Mouse (Mus musculus): ENCODE data around the gene Sbf2.
A peak's percentile ranks its signal among the peaks of the same experiment; 100 is the strongest.

Sbf2 gene

DNA sequence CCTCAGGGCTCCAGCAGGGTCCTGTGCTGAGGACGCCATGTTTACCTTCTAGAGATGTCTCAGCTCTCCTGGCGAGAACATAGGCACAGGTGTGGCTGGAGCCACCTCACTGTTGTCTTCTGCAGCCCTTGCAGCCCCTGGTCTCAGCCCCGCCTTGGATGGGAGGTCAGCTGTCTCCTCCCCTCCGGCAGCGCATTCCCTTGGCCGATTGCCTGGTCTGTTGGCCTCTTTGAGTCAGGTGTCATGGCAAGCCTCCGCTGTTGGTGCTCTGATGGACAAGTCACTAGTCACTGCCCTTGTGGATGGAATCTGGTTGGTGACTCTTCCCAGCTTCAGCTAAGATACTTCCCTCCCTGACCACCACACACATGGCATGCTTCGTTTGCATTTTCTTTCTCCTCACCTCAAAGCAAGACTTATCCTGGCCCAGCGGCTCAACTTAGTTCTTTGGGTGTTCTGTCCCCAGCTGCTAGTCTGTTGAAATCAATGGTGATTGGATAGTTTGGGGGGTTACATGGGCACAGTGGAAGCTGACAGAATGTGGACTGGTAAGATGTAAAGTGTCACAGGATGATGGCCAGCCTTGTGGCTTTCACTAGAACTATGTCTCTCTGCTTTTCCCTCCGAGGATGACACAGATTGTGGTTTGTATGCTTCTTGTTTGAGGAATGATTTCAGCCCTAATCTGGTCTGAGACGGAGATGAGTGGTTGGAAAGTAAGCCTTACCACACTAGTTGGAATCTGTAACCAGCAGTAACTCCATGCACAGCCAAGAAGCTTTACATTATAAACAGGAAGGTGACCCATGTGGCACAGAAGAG lies 333.1 kb downstream of the Sbf2 start:
- DNase-seq (ENCODE audit: low spot score in 2 of 2) = no peak

- no peak for DNase-seq (ENCODE audit: low spot score in 2 of 2)
These were observed 335.5 kb downstream of the Sbf2 start for GRCm38 (mm10) chr7:110279183-110279582.

DNA sequence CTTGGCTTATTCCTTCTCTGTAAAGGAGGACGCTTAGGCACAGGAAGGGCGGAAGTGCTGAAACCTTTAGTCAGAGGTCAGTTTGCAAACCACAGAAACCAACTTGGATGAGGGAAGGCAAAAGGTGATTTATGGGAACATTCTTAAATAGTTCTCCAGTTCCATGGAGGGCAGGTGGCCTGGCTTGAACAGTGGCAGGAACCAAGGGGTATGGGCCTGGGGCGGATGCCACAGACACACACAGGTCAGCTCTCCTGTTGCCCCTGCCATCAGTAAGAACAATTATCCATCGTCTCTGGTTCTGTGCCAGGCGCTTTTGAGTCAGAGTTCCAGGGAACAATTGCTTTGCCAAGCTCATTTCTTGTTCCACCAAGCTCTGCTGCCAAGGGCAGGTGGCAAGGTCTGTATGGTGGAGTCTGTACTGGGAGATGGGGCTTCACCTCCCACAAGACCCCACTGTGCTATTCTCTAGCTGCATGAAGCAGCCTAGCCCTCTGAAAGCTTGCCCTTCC lies 336.9 kb downstream of the Sbf2 start:
- DNase-seq (ENCODE audit: low spot score in 2 of 2) = no peak

DNA sequence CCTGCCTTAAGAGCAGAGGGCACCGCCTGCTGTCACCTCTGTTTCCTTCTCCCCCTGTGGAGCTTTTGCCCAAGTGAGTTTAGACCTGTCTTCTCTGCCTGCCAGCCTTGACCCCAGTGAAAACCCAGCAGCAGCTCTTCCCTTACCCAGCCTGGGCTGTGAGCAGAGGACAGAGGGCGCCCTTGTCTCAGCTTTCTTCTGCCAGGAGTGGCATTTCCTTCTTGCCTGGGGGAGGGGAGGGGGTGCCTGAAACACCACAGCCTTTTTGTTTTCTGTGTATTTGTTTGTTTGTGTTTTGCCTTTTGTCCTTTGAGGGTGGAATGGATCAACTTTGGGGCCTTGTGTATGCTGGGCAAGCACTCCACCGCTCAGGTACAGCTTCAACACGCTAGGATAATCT lies 342.3 kb downstream of the Sbf2 start:
- DNase-seq (ENCODE audit: low spot score in 2 of 2) = no peak

DNA sequence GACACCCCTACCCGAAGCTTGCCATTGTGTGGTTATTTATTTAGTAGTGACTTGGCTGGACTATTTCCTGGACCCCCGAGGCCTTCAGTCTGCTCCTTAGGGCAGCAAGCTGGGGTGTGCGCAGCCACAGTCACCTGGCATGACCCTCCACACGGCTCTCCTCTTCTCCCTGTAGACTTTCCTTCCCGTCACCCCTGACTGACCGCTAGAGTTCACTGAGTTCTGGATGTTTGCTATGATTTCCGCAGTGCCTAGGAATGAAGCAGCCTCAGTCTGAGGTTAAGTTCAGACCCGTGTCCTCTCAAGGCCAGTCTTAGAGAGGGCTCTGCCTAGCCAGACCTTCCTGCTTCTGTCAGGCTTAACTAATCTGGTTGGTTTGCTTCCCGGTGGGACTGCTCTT lies 342.9 kb downstream of the Sbf2 start:
- DNase-seq (ENCODE audit: low spot score in 2 of 2) = no peak

DNA sequence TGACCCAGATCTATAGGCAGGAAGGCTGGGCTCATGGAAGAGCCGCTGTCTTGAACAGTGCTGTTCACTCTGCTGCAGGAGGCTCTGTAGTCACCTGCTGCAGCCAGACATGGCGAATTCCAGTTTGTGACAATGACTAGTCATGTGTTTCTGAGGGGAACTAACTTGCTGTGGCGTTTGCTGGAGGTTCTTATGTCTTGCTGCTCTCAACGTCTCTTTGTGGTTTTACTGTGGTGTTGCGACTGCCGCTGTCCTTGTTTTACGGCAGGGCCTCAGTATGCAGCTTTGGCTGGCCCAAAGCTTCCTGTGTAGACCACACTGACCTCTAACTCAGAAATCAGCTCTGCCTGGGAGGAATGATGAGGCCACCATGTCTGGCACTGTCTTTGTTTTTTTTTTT lies 344.3 kb downstream of the Sbf2 start:
- no peak for DNase-seq (ENCODE audit: low spot score in 2 of 2)

- DNase-seq (ENCODE audit: low spot score in 2 of 2) = no peak
These were observed 344.9 kb downstream of the Sbf2 start for GRCm38 (mm10) chr7:110269777-110270176.

DNA sequence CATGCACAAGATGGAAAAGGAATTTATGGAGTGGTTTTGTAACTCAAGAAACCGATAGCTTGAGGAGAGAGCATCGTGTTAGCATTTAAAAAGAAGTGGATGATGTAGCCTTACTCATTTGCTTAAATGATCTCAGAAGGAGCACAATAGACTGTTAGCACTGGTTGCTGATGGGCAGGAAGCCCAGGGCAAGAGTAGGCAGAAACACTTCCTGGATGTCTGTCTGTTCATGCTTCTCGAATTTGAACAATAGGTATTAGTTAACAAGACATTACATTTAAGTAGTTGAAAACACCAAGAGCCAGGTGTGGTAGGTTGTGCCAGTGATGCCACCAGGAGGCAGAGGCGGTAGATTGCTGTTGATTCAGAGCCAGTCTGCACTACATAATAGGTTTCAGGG lies 346.2 kb downstream of the Sbf2 start:
- no peak for DNase-seq (ENCODE audit: low spot score in 2 of 2)

DNA sequence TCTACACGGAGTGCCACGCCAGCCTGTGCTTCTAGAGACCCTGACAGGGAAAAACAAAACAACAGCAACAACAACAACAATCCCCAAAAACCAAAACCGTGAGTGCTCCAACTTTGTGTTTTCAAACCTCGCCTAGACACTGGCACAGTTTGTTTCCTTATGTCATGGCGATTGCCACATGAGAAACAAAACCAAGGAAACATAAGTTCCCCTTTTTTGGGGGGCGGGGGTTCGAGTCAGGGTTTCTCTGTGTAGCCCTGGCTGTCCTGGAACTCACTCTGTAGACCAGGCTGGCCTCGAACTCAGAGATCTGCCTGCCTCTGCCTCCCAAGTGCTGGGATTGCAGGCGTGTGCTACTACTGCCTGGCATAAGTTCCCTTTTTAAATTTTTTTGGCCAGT lies 346.7 kb downstream of the Sbf2 start:
- DNase-seq (ENCODE audit: low spot score in 2 of 2) = no peak

GRCm38 (mm10) chr7:110267014-110267413 lies 347.7 kb downstream of the Sbf2 start:
- DNase-seq (ENCODE audit: low spot score in 2 of 2) = no peak

DNA sequence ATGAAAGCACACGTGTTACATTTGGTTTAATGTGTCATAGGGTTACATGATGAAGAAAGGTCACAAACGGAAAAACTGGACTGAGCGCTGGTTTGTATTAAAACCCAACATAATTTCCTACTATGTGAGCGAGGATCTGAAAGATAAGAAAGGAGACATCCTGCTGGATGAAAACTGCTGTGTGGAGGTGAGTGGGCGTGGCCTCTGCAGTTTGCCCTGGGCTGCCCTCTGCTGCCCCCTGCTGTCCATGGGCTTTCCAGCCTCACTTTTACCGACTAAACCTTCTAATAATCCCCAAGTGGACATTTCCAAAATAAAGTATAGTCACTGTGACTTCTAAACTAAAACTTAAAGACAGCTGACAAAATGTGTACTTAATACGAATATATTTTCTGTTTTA lies 348.9 kb downstream of the Sbf2 start:
- DNase-seq (ENCODE audit: low spot score in 2 of 2) = peak; percentile 72 to 91

- no peak for DNase-seq (ENCODE audit: low spot score in 2 of 2)
These were observed 351.2 kb downstream of the Sbf2 start for GRCm38 (mm10) chr7:110263474-110263873.

DNA sequence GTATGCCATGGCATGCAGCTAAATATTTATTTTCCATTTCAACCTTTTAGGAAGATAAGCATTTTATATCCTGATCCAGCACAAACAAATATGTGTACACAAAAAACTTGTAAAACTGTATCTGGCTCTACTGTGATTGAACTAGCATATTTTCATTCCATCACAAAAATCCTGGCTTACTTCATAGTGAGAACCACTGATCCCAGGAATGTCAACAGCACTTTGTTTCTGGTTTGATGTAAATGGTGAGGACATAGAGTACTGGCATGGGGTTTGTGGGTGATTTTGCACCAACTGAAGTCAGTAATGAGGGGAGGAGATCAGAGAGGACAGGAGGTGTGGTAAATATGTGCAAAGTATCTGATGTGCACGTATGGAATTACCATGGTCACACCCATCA lies 352.1 kb downstream of the Sbf2 start:
- no peak for DNase-seq (ENCODE audit: low spot score in 2 of 2)

- DNase-seq (ENCODE audit: low spot score in 2 of 2) = no peak
These were observed 352.9 kb downstream of the Sbf2 start for GRCm38 (mm10) chr7:110261807-110262206.

DNA sequence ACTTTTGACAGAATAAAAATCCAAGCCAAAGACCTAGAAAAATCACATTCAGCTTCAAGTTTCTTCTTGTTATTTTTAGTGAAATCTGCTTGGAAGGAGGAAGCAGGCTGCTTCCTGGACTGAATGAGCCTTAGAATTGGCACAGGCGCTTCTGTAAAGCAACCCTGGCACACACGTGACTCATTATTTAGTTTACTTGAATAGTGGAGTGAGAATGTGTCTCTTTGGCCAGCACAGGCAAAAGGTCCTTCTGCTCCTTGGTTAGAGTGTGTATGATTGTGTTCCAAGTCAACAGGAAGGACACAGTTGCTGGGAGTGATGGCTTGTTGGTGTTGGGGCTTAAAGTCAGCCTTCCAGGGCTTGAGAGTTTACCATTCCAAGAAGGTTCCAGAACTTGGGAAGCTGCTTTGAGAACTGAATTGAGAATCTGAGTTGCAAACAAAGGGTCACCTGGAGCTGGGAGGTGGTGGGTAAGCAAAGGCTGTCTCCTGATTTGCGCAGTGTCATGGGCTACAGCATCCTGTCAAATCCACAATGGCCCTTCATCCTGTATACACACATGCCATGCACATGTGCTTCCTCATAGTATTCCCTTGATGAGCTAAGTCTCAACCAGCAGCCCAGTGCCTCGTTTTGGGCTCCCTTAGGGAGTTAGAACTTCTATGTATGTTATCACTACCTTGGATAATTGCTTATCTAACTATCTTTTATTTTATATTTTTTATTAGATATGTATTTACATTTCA lies 354.6 kb downstream of the Sbf2 start:
- no peak for DNase-seq (ENCODE audit: low spot score in 2 of 2)

DNA sequence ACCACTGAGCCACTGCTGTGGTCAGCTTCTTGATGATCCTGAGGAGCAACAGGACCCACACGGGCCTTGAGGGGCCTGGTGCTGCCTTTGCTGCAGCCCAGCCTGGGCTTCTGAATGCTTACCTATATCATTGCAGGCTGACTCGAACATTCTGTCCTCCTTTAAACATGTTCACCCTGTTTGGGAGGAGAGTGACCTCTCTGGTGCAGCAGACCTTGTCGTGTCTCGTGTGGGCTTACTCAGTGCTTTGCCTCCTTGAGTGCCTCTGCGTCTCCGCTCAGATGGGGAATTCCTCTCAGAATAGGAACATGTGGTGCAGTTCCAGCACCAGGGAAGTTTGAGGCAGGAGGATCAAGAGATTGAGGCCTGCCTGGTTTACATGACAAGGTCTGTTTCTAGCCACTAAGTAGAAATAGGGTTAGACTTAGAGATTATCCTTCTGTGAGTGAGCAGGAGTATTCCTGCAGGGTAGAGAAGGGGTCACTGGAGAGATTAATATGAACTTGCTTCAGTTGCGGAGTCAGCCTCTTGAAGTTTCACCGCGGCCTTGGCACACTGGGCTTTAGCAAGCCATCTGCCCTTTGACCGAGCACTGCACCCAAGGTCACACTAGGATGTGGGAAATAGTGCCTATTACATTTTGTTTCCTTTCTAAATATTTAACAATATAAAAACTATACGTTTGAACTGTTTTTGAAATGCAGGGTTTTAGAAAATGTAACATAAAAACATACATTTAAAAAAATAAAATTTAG lies 356.3 kb downstream of the Sbf2 start:
- no peak for DNase-seq (ENCODE audit: low spot score in 2 of 2)

All from urinary bladder, postnatal 4 days (tissue).